Mouse (Mus musculus): ENCODE results near the gene Snx30. TPM values are rescaled to one million over a fixed set of nuclear protein-coding genes. Genes with fewer than 3 reads are reported as not detected.

Gene Snx30
- total RNA-seq, 2 experiments from 2014 or later: 10.3 to 12.9 TPM

- DNase-seq: no peak
These were observed 11.5 kb upstream of the Snx30 start for GRCm38 (mm10) chr4:59794116-59794515.

- DNase-seq: no peak
These were observed 9.7 kb upstream of the Snx30 start for GRCm38 (mm10) chr4:59795788-59796455.

- DNase-seq: no peak
These were observed 5.5 kb upstream of the Snx30 start for GRCm38 (mm10) chr4:59800181-59800580.

GRCm38 (mm10) chr4:59801489-59801888 lies 4.2 kb upstream of the Snx30 start, which contains the start of gene Inip:
Inip (minus strand) TSS chr4:59801589.
- no peak for DNase-seq

- DNase-seq: no peak
These were observed 3.5 kb upstream of the Snx30 start for GRCm38 (mm10) chr4:59802107-59802506.

- DNase-seq: no peak
These were observed 2.8 kb upstream of the Snx30 start for GRCm38 (mm10) chr4:59802792-59803191.

- no peak for DNase-seq
These were observed 2.3 kb upstream of the Snx30 start for GRCm38 (mm10) chr4:59803358-59803757.

GRCm38 (mm10) chr4:59804754-59805153 lies 886 bp upstream of the Snx30 start:
- DNase-seq: no peak

GRCm38 (mm10) chr4:59805968-59806878 lies 583 bp downstream of the Snx30 start:
- peak; percentile 51 for DNase-seq

- no peak for DNase-seq
These were observed 1.2 kb downstream of the Snx30 start for GRCm38 (mm10) chr4:59806879-59807195.

GRCm38 (mm10) chr4:59807521-59807920 lies 1.9 kb downstream of the Snx30 start:
- no peak for DNase-seq

- DNase-seq: no peak
These were observed 2.8 kb downstream of the Snx30 start for GRCm38 (mm10) chr4:59808396-59808795.

GRCm38 (mm10) chr4:59814094-59814493 lies 8.5 kb downstream of the Snx30 start:
- DNase-seq: no peak

GRCm38 (mm10) chr4:59815121-59815810 lies 9.6 kb downstream of the Snx30 start:
- DNase-seq: no peak

GRCm38 (mm10) chr4:59816016-59816415 lies 10.4 kb downstream of the Snx30 start:
- no peak for DNase-seq

GRCm38 (mm10) chr4:59816477-59816876 lies 10.8 kb downstream of the Snx30 start:
- DNase-seq: no peak

GRCm38 (mm10) chr4:59817790-59818189 lies 12.2 kb downstream of the Snx30 start:
- DNase-seq: no peak

- DNase-seq: no peak
These were observed 12.9 kb downstream of the Snx30 start for GRCm38 (mm10) chr4:59818498-59818897.

GRCm38 (mm10) chr4:59819054-59819472 lies 13.4 kb downstream of the Snx30 start:
- DNase-seq: no peak

- DNase-seq: peak; percentile 46
These were observed 13.9 kb downstream of the Snx30 start for GRCm38 (mm10) chr4:59819477-59820022.

- DNase-seq: no peak
These were observed 15.9 kb downstream of the Snx30 start for GRCm38 (mm10) chr4:59821516-59821915.

GRCm38 (mm10) chr4:59822119-59822518 lies 16.5 kb downstream of the Snx30 start:
- no peak for DNase-seq

GRCm38 (mm10) chr4:59823470-59823869 lies 17.8 kb downstream of the Snx30 start:
- peak; percentile 29 for DNase-seq
